Mouse (Mus musculus): ENCODE results near the gene Rhoc.
"Not testable (repeated sequence)": the region's sequence is repeated elsewhere in the genome, so short reads cannot be mapped to it uniquely, and the experiment has no call there.

Rhoc gene

GRCm38 (mm10) chr3:104788075-104788474 lies at the start of gene Rhoc:
Gene Rhoc (plus strand): TSS chr3:104788375.
- no peak for DNase-seq (ENCODE audit: low read depth, low spot score)

GRCm38 (mm10) chr3:104741954-104742353 lies 46.2 kb upstream of the Rhoc start:
- no peak for DNase-seq (ENCODE audit: low read depth, low spot score)

GRCm38 (mm10) chr3:104743161-104743560 lies 45.0 kb upstream of the Rhoc start:
- DNase-seq (ENCODE audit: low read depth, low spot score): no peak

- DNase-seq (ENCODE audit: low read depth, low spot score): no peak
Observed at GRCm38 (mm10) chr3:104743864-104744263, 44.3 kb upstream of the Rhoc start.

- DNase-seq (ENCODE audit: low read depth, low spot score): not testable (repeated sequence)
Observed at GRCm38 (mm10) chr3:104752845-104753244, 35.3 kb upstream of the Rhoc start.

GRCm38 (mm10) chr3:104758406-104758805 lies 29.8 kb upstream of the Rhoc start:
- DNase-seq (ENCODE audit: low read depth, low spot score): peak; percentile 92

- no peak for DNase-seq (ENCODE audit: low read depth, low spot score)
Observed at GRCm38 (mm10) chr3:104758869-104759268, 29.3 kb upstream of the Rhoc start.

- DNase-seq (ENCODE audit: low read depth, low spot score): not testable (repeated sequence)
Observed at GRCm38 (mm10) chr3:104762103-104762863, 25.9 kb upstream of the Rhoc start.

GRCm38 (mm10) chr3:104765021-104765420 lies 23.2 kb upstream of the Rhoc start:
- DNase-seq (ENCODE audit: low read depth, low spot score): no peak

GRCm38 (mm10) chr3:104767141-104767540 lies 21.0 kb upstream of the Rhoc start:
- DNase-seq (ENCODE audit: low read depth, low spot score): no peak

GRCm38 (mm10) chr3:104767716-104768115 lies 20.5 kb upstream of the Rhoc start:
- DNase-seq (ENCODE audit: low read depth, low spot score): no peak

- no peak for DNase-seq (ENCODE audit: low read depth, low spot score)
Observed at GRCm38 (mm10) chr3:104769135-104769534, 19.0 kb upstream of the Rhoc start.

GRCm38 (mm10) chr3:104770035-104770434 lies 18.1 kb upstream of the Rhoc start:
- DNase-seq (ENCODE audit: low read depth, low spot score): no peak

GRCm38 (mm10) chr3:104770918-104771317 lies 17.3 kb upstream of the Rhoc start:
- DNase-seq (ENCODE audit: low read depth, low spot score): no peak

- no peak for DNase-seq (ENCODE audit: low read depth, low spot score)
Observed at GRCm38 (mm10) chr3:104771460-104771859, 16.7 kb upstream of the Rhoc start.

- DNase-seq (ENCODE audit: low read depth, low spot score): no peak
Observed at GRCm38 (mm10) chr3:104773301-104773700, 14.9 kb upstream of the Rhoc start.

GRCm38 (mm10) chr3:104777342-104777741 lies 10.8 kb upstream of the Rhoc start:
- DNase-seq (ENCODE audit: low read depth, low spot score): peak; percentile 69

GRCm38 (mm10) chr3:104779949-104780348 lies 8.2 kb upstream of the Rhoc start:
- peak; percentile 89 for DNase-seq (ENCODE audit: low read depth, low spot score)

GRCm38 (mm10) chr3:104780561-104781420 lies 7.4 kb upstream of the Rhoc start, which contains the start of gene Ppm1j:
Gene Ppm1j (plus strand): TSS chr3:104781056.
- DNase-seq (ENCODE audit: low read depth, low spot score): peak; percentile 61

- no peak for DNase-seq (ENCODE audit: low read depth, low spot score)
Observed at GRCm38 (mm10) chr3:104781471-104781903, 6.7 kb upstream of the Rhoc start, which contains the start of gene Fam19a3. Gene Fam19a3 (minus strand): TSS chr3:104781840.

- no peak for DNase-seq (ENCODE audit: low read depth, low spot score)
Observed at GRCm38 (mm10) chr3:104782061-104782681, 6.0 kb upstream of the Rhoc start.

GRCm38 (mm10) chr3:104783971-104784500 lies 4.1 kb upstream of the Rhoc start:
- DNase-seq (ENCODE audit: low read depth, low spot score): no peak
